ENCODE assay signal across 17 mouse cellular contexts in genomic region chr12:63279321-63279720, GRCm38 (mm10).
"Had no signal": no experiment of that assay in that cellular context is flagged by ENCODE, and none has a peak within 500 bp of the region (broad histone marks: within the 10 kb centered on the region; RNA-seq: fewer than 3 reads in every experiment).

No protein-coding gene starts in this region.

- H3K4me3 ChIP-seq: liver, embryonic 12.5 days; midbrain, embryonic 10.5 days; midbrain, embryonic 13.5 days; myocyte; neural tube, embryonic 12.5 days had no signal

- H3K9me3 ChIP-seq: liver, embryonic 12.5 days; midbrain, embryonic 10.5 days; midbrain, embryonic 13.5 days; neural tube, embryonic 12.5 days had no signal

- H3K27ac ChIP-seq: liver, embryonic 12.5 days; liver, embryonic 14.5 days; midbrain, embryonic 10.5 days; midbrain, embryonic 13.5 days; neural tube, embryonic 12.5 days had no signal

- ATAC-seq: liver, embryonic 12.5 days; midbrain, embryonic 13.5 days had no signal

- H3K36me3 ChIP-seq: liver, embryonic 12.5 days; midbrain, embryonic 10.5 days; midbrain, embryonic 13.5 days; neural tube, embryonic 12.5 days had no signal

- H3K9ac ChIP-seq: liver, embryonic 12.5 days; liver, embryonic 14.5 days; lung, embryonic 14.5 days; midbrain, embryonic 13.5 days; neural tube, embryonic 12.5 days had no signal

- DNase-seq: lung, adult 18-20 months; lung, embryonic 14.5 days; lung, postnatal 10 days; lung, postnatal 4 days; right cerebral cortex, adult 18-20 months; right cerebral cortex, postnatal 25 days; right cerebral cortex, postnatal 4 days; spleen, adult 18-20 months; thymus, adult 18-20 months; thymus, postnatal 14 days; thymus, postnatal 36 days had no signal

- H3K4me2 ChIP-seq: liver, embryonic 12.5 days; lung, embryonic 14.5 days; midbrain, embryonic 13.5 days; neural tube, embryonic 12.5 days had no signal

- H3K4me1 ChIP-seq: liver, embryonic 12.5 days; midbrain, embryonic 10.5 days; midbrain, embryonic 13.5 days; neural tube, embryonic 12.5 days had no signal

- H3K27me3 ChIP-seq: liver, embryonic 12.5 days; midbrain, embryonic 13.5 days; neural tube, embryonic 12.5 days had no signal
